Mouse (Mus musculus) bone marrow, adult 2 months (tissue): Measurements from ENCODE around the gene Sipa1l2.

Experiments used
- CTCF ChIP-seq: fragments of 200-500 bp; IDR thresholded peaks from 2 replicates; pipeline ENCODE4 v1.5.1; 2011; ENCODE audit warnings: low read length, control low read depth; ENCODE audit not compliant: control insufficient read depth, insufficient read depth
- POLR2A ChIP-seq: fragments of 200-500 bp; IDR thresholded peaks from 2 replicates; pipeline ENCODE4 v1.6.1; 2011; ENCODE audit warnings: low read depth, mild to moderate bottlenecking, control low read depth, low read length, borderline replicate concordance; ENCODE audit not compliant: control insufficient read depth

DNA sequence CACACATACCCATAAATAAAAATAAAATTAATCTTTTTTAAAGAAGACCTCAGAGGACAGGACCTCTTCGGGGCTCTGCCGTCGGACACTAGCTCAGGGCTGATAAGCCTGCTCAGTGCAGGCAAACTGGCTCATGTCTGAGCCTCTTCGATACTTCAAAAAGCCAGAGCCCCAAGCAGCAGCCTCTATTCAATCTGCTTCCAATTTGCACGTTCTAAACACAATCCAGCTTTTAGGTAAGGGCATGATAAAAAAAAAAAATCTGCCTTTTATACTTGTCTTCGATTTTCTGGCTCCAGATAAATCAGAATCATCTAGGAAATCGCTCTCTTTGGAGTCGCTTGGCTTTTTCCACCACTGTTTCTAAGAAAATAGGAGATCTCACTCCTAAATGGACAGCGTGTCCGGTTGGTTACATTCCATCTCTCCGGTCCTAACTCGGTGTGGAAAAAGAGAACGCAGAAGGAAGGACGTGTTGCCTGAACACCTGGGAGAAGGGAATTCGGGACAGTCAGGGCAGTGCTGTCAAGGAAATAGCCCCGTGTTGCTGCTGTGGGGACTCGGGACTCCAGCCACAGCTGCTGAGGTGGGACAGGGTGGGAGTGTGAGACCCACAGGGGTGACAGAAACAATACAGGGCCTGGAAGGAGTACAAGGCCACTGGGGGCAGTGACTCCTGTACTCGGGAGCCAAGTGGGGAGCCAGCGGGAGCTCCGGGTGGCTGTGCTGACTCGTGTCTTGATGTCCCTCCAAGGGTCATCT lies 42.4 kb upstream of the Sipa1l2 start:
- TF ChIP-seq POLR2A (no peak), CTCF (no peak)
